Mouse (Mus musculus): Measurements from ENCODE around the gene Kremen1. TPM values are rescaled to one million over a fixed set of nuclear protein-coding genes. Genes with fewer than 3 reads are reported as not detected.

Gene Kremen1
- polyA plus RNA-seq, 1 experiment, result 33.2 TPM

GRCm38 (mm10) chr11:5271274-5272065, 10.1 kb upstream of the Kremen1 start:
- no peak for DNase-seq
- 63% methylated on average over 9 of the region's 9 CpGs for WGBS
- Histone ChIP-seq H3K4me1 (ENCODE audit: control insufficient read depth, insufficient read depth, low read length) (no peaks in the 10 kb centered on the region), H3K4me3 (replicated peaks; ENCODE audit: extremely low read depth, low read depth, low read length) (no peak overlapping the region)
- TF ChIP-seq CTCF (IDR thresholded peaks at IDR 0.05; ENCODE audit: insufficient read depth, low read length) (no peak), POLR2A (IDR thresholded peaks at IDR 0.05; ENCODE audit: borderline replicate concordance, extremely low read depth, low read depth, low read length) (no peak)

DNA sequence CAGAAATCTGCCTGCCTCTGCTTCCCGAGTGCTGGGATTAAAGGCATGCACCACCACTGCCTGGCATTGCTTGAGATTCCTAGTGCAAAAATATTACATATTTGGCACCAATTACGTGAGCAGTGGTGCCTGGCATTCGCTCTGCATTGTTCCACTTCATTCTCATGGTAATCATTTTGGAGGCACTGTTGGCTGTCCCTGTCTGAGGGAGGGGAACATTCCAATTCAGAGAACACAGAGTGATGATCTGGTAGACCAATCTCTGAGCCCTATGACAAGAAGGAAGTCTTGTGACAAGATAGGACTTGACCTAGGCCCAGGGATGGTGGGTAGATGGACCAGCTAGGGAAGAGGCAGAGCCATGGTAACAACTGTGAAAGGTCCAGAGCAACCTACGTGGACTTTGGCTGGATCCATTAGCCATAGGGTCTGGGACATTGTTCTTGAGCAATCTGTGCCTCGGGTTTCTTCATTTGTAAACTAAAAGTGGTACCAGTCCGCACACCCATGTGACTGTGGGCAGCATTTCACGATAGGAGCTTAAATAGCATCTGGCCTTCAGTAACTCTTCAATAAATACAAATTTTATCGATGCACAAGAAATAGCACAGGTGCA, 8.6 kb upstream of the Kremen1 start:
- Histone ChIP-seq H3K4me3 (replicated peaks; ENCODE audit: extremely low read depth, low read depth, low read length) (no peak overlapping the region), H3K4me1 (ENCODE audit: control insufficient read depth, insufficient read depth, low read length) (no peaks in the 10 kb centered on the region)
- 88% methylated on average over 8 of the region's 8 CpGs for WGBS
- no peak for DNase-seq
- no peak for TF ChIP-seq POLR2A (IDR thresholded peaks at IDR 0.05; ENCODE audit: borderline replicate concordance, extremely low read depth, low read depth, low read length)
- no peak for TF ChIP-seq CTCF (IDR thresholded peaks at IDR 0.05; ENCODE audit: insufficient read depth, low read length)

GRCm38 (mm10) chr11:5265764-5266163, 4.4 kb upstream of the Kremen1 start:
- H3K4me1 ChIP-seq (ENCODE audit: control insufficient read depth, insufficient read depth, low read length), result no peaks in the 10 kb centered on the region
- 83% methylated on average over 8 of the region's 8 CpGs for WGBS
- no peak overlapping the region for H3K4me3 ChIP-seq (replicated peaks; ENCODE audit: extremely low read depth, low read depth, low read length)
- TF ChIP-seq POLR2A (IDR thresholded peaks at IDR 0.05; ENCODE audit: borderline replicate concordance, extremely low read depth, low read depth, low read length) (no peak), CTCF (IDR thresholded peaks at IDR 0.05; ENCODE audit: insufficient read depth, low read length) (no peak)
- no peak for DNase-seq

DNA sequence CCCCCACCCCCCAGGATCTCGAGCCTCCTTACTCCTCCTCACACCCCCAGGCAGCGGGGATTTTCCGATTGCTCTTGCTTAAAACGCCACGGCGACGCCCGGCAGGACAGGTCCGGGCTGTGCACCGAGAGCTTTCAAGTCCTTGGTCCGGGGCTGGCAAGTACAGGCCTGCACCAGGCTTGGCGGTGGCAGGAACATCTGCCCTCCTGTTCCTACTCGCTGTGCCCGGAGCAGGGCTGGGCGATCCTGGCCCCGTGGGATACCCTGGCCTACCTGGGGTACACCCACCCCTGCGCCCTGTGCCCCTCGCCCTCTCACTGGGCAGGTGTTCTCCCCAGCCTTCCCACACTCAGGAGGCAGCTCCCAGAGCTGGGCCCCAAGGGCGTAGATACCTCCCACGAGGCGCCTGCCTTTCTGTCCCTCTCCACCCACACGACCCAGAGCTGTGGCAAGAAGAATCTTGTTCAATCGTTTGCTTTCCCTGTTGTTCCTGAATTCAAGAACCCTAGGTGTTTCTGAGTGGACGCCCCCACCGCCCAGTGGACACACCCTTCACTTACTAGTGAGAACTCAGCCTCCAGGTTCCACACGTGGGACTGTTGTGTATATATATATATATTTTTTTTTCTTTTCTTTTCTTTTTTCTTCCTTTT, 1.8 kb upstream of the Kremen1 start:
- H3K4me1 ChIP-seq (ENCODE audit: control insufficient read depth, insufficient read depth, low read length), result peaks cover 5% of the 10 kb centered on the region; the same call in 1 of the 2 replicates
- no peak for TF ChIP-seq CTCF (IDR thresholded peaks at IDR 0.05; ENCODE audit: insufficient read depth, low read length)
- TF ChIP-seq POLR2A (IDR thresholded peaks at IDR 0.05; ENCODE audit: borderline replicate concordance, extremely low read depth, low read depth, low read length), result no peak
- DNase-seq, result peak; percentile 20
- H3K4me3 ChIP-seq (replicated peaks; ENCODE audit: extremely low read depth, low read depth, low read length), result no peak overlapping the region
- WGBS, result 56% methylated on average over 26 of the region's 26 CpGs

- peak; percentile 54 for DNase-seq
- no peak for TF ChIP-seq CTCF (IDR thresholded peaks at IDR 0.05; ENCODE audit: insufficient read depth, low read length)
- H3K4me3 ChIP-seq (replicated peaks; ENCODE audit: extremely low read depth, low read depth, low read length), result peak overlapping the region; percentile 66
- H3K4me1 ChIP-seq (ENCODE audit: control insufficient read depth, insufficient read depth, low read length), result peaks cover 13% of the 10 kb centered on the region
- 1% methylated on average over 42 of the region's 42 CpGs for WGBS
Measured at GRCm38 (mm10) chr11:5260942-5261459, 357 bp downstream of the Kremen1 start.

DNA sequence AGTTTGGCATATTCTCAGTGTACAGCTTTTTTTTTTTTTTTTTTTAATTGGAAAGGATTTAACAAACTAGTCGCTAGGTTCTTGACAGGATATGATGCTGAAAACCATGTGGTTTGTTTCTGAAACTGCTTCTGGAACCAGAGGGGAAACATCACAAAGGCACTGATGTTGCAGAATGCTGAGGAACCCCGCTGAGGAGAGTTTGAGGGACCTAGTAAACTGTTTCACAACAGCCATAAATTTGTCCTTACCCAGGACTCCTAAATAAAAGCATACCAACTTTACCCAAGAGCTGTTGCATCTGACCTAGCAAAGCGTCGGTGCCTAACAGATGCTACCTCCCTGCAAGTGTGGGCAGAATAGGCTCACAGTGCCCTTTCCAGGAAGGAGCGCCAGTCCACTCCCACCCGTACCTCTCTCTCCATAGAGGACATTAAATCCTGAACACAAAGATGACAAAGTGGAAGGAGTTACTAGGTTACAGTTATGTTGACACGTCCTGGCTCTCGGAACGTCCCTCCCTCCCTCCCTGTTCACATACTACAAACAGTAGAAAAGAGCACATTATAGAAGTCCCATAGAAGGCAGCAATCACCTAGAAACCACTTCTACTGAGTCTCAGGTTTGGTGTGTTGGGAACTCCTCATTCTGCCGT, 1.3 kb downstream of the Kremen1 start:
- H3K4me1 ChIP-seq (ENCODE audit: control insufficient read depth, insufficient read depth, low read length), result peaks cover 13% of the 10 kb centered on the region
- TF ChIP-seq POLR2A (IDR thresholded peaks at IDR 0.05; ENCODE audit: borderline replicate concordance, extremely low read depth, low read depth, low read length) (no peak), CTCF (IDR thresholded peaks at IDR 0.05; ENCODE audit: insufficient read depth, low read length) (no peak)
- WGBS, result 18% methylated on average over 10 of the region's 10 CpGs
- H3K4me3 ChIP-seq (replicated peaks; ENCODE audit: extremely low read depth, low read depth, low read length), result no peak overlapping the region
- DNase-seq, result no peak

DNA sequence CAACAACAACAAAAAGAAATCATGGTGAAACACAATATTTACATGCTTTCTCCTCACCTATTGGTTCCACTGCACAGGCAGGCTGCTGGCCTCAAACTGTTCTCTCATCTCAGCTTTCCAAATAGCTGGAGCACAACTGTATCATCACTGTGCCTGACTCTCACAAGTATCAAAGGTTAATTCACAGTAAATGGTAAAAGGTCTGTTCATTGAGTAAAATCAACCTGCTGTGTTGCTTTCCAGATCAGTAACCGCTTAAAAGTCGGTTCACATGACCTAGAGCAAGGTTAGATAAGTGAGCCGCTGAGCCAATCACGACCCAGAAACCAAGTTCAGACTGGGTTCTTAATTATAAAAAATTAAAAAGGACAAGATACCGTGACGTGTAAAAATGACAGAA, 3.3 kb downstream of the Kremen1 start:
- WGBS, result 97% methylated on average over 6 of the region's 6 CpGs
- peaks cover 17% of the 10 kb centered on the region for H3K4me1 ChIP-seq (ENCODE audit: control insufficient read depth, insufficient read depth, low read length)

DNA sequence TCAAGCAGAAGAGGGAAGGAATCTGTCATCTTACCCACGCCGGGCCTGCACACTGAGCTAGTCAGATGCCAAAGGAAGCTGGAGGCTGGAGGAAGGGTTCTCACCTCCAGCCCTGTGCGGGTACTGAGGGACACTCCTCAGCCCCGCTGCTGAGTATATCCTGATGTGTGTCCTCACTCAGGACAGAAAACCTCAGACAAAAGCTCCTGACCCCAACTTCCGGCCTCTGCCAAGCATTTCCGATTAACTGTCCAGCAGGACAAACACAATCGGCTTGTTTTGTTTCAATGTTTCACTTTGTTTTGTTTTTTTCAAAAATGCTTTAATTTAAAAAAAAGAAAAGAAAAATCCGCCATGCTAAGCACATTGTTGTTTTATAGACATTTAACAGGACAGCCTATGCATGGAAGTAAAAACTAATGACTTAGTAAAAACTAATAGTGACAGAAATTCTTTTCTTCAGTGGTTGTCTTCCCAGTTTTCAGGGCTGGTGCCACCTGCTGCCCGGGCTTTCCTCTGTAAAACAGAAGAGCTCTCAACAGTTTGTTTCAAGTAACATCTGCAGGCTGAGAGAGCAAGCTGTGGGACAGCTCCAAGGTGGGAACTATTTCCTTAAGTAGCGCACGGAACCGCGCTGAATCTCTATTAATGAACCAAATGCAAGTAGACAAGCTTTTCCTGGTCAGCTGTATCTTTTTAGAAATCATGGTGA, 4.1 kb downstream of the Kremen1 start:
- TF ChIP-seq CTCF (IDR thresholded peaks at IDR 0.05; ENCODE audit: insufficient read depth, low read length) (no peak), POLR2A (IDR thresholded peaks at IDR 0.05; ENCODE audit: borderline replicate concordance, extremely low read depth, low read depth, low read length) (no peak)
- WGBS, result 50% methylated on average over 13 of the region's 13 CpGs
- peaks cover 17% of the 10 kb centered on the region for H3K4me1 ChIP-seq (ENCODE audit: control insufficient read depth, insufficient read depth, low read length)
- H3K4me3 ChIP-seq (replicated peaks; ENCODE audit: extremely low read depth, low read depth, low read length), result no peak overlapping the region
- no peak for DNase-seq

More for the DNA sequence above, 3.3 kb downstream of the Kremen1 start:
- no peak overlapping the region for H3K4me3 ChIP-seq (replicated peaks; ENCODE audit: extremely low read depth, low read depth, low read length)
- TF ChIP-seq POLR2A (IDR thresholded peaks at IDR 0.05; ENCODE audit: borderline replicate concordance, extremely low read depth, low read depth, low read length), result no peak
- TF ChIP-seq CTCF (IDR thresholded peaks at IDR 0.05; ENCODE audit: insufficient read depth, low read length), result no peak
- no peak for DNase-seq

Data from lung, adult 2 months (tissue).